Mouse (Mus musculus) adrenal gland, postnatal 0 days (tissue): ENCODE results near the gene Tmem38a. TPM values are rescaled to one million over a fixed set of nuclear protein-coding genes. Genes with fewer than 3 reads are reported as not detected.

Experiments
- microRNA-seq: library from miRNA; unstranded; fragments of <30 nt; microRNA quantifications from one replicate; pipeline ENCODE4, GENCODE M21; 2016; ENCODE audit warnings: borderline replicate concordance; ENCODE audit not compliant: insufficient number of aligned reads
- polyA plus RNA-seq: library from polyadenylated mRNA; unstranded; fragments of >200 nt; fragmentation: Nextera tagmentation; extraction: Ambion mirVana; gene quantifications from 2 replicates; pipeline ENCODE4 v1.2.1, GENCODE M21; 2015

The Tmem38a gene
- polyA plus RNA-seq, result 21.9 and 28.6 TPM in 2 replicates

DNA sequence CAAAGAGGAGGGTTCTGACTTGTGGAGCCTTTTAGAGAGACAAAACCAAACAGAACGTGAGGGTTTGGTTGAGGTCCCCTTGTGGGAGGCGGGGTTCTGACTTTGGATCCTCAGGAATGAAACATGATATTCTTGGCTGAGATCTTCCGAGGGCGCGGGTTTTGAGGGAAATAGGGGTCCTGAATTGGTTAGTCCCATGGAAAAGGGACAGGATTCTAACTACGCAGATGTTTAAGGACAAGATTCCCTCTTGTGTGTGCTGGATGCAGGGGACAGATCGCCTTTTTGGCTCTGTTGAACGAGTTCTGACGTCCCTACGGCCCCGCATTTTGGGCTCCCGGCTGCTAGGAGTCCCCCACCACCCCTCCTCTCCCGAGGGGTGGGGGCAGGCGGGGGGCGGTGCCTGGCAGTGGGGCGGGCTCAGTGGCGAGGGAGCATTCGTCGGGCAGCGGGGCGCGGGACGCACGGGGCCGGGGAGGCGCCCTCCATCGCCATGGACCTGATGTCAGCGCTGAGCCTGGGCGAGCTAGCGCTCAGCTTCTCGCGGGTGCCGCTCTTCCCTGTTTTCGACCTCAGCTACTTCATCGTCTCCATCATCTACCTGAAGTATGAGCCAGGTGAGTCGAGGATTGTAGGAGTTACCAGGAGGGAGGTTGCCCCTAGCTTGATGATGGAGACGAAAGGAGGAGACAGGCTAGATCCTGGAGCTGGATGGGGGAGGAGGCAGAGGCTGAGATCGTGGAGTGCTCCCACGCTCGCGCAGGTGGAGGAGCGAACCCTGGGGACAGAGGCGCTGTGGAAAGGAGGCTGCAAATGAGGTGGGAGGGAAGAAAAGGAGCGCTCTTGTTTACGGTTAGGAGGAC, at the start of gene Tmem38a:
Gene Tmem38a (plus strand): TSS at position 445 of the 863 bp plus-strand sequence.

DNA sequence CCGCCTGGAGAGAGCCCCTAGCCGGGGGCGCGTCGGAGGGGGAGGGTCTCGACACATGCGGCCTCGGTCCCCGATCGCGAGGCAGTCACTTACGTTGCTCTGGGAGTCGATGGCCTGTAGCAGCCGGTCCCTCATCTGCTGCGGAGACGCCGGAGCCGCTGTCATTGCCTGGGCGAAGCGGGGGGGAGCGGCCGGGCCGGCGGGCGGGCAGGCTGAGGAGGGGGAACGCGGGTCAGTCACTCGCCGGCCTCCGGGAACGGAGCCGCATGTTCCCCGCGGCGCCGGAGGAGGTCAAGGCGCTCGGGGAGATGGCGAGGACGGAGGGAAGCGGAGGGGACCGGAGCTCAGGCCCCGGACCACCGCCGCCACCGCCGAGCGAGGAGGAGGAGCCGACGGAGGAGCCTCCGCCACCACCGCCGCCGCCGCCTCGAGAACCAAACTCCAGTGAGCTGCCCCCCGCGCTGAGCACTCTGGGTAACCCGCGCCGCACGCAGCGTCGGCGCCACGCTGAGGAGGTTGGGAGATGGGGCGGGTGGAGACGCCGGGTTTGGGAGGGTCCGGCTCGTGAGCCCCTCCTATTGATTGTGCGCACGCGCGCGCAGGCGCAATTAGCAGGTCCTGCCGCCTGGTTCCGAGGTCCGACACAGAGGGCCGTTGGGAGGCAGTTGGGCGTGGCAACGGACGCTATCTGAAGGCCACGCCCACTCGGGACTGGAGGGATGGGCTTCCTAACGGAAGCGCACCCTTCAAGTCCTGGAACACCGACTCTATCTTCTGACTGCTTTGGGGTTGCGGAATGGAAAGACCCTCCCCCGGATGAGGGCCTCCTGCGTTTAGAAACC, 23.8 kb upstream of the Tmem38a start, which contains the start of gene Med26:
Gene Med26 (minus strand): TSS at position 469 of the 842 bp plus-strand sequence.

GRCm38 (mm10) chr8:72570633-72571610, 933 bp upstream of the Tmem38a start, which contains the start of gene Smim7:
TSS of gene Smim7 (minus strand) at chr8:72571088.

Small RNA genes within 50 kb of the gene (microRNA-seq; reads per million reads assigned to microRNA genes)
- not detected for gene Gm28019

Other genes with a start within 250 kb of the Tmem38a start
- 18.9 and 24.4 TPM in 2 replicates for gene Eps15l1, start 150.6 kb upstream of the Tmem38a start, polyA plus RNA-seq
- 3.6 and 5.1 TPM in 2 replicates for gene Calr3, start 128.2 kb upstream of the Tmem38a start, polyA plus RNA-seq
- 8.9 and 9.4 TPM in 2 replicates for gene 1700030K09Rik, start 128.2 kb upstream of the Tmem38a start, polyA plus RNA-seq
- gene Cherp, start 96.8 kb upstream of the Tmem38a start, polyA plus RNA-seq, result 29.3 and 30.1 TPM in 2 replicates
- 7.9 and 9.8 TPM in 2 replicates for gene Slc35e1, start 79.4 kb upstream of the Tmem38a start, polyA plus RNA-seq
- 7.4 and 11.5 TPM in 2 replicates for gene Med26, start 23.8 kb upstream of the Tmem38a start, polyA plus RNA-seq
- gene Smim7, start 967 bp upstream of the Tmem38a start, polyA plus RNA-seq, result 138 TPM in 2 replicates
- gene Nwd1, start 74.7 kb downstream of the Tmem38a start, polyA plus RNA-seq, result 0.03 and 0.08 TPM in 2 replicates
- gene Sin3b, start 151.2 kb downstream of the Tmem38a start, polyA plus RNA-seq, result 346 and 455 TPM in 2 replicates
- 0.61 and 0.99 TPM in 2 replicates for gene F2rl3, start 189.8 kb downstream of the Tmem38a start, polyA plus RNA-seq